Mouse (Mus musculus) heart, postnatal 0 days (tissue): ENCODE measurements around the gene Ticrr. TPM values are rescaled to one million over a fixed set of nuclear protein-coding genes. Genes with fewer than 3 reads are reported as not detected.
A peak's percentile ranks its signal among the peaks of the same experiment; 100 is the strongest.

ENCODE experiments used
- ATAC-seq: fragments of 200-750 bp; cut with Nextera tagmentation; 2 replicates; pipeline ENCODE4 v1.8.0; 2017; ENCODE audit warnings: low read depth, moderate number of reproducible peaks, moderate library complexity; ENCODE audit not compliant: insufficient read depth
- DNase-seq: peaks from one replicate; pipeline ENCODE4 v3.0.0-alpha.2; 2016; ENCODE audit warnings: low spot score
- H3K27ac ChIP-seq: fragments of 300-500 bp; sonication (generic); 2 replicates; pipeline ENCODE4 v1.5.1; 2014; ENCODE audit warnings: low read depth, mild to moderate bottlenecking
- H3K27me3 ChIP-seq: fragments of 300-500 bp; sonication (generic); 2 replicates; pipeline ENCODE4 v1.6.1; 2014; ENCODE audit warnings: low read length, mixed read lengths; ENCODE audit not compliant: control insufficient read depth, insufficient read depth
- H3K36me3 ChIP-seq: fragments of 300-500 bp; sonication (generic); replicated peaks from 2 replicates; pipeline ENCODE4 v1.6.1; 2014; ENCODE audit warnings: low read length, mixed read lengths; ENCODE audit not compliant: control insufficient read depth, insufficient read depth
- H3K4me1 ChIP-seq: fragments of 300-500 bp; sonication (generic); 2 replicates; pipeline ENCODE4 v1.6.1; 2014; ENCODE audit warnings: antibody characterized with exemption; ENCODE audit not compliant: control insufficient read depth, insufficient read depth
- H3K4me2 ChIP-seq: fragments of 300-500 bp; sonication (generic); 2 replicates; pipeline ENCODE4 v1.6.1; 2014; ENCODE audit warnings: low read depth, mild to moderate bottlenecking, low read length, moderate library complexity
- H3K4me3 ChIP-seq: fragments of 300-500 bp; sonication (generic); 2 replicates; pipeline ENCODE4 v1.5.1; 2014; ENCODE audit warnings: low read depth, low read length
- H3K9ac ChIP-seq: fragments of 300-500 bp; sonication (generic); replicated peaks from 2 replicates; pipeline ENCODE4 v1.6.1; 2014; ENCODE audit warnings: low read depth, low read length, mixed read lengths
- H3K9me3 ChIP-seq: fragments of 300-500 bp; sonication (generic); replicated peaks from 2 replicates; pipeline ENCODE4 v1.6.1; 2016; ENCODE audit warnings: low read length; ENCODE audit not compliant: control insufficient read depth
- CTCF ChIP-seq: IDR thresholded peaks from 2 replicates; pipeline ENCODE4 v1.5.1; 2016; ENCODE audit warnings: antibody characterized with exemption, control low read depth, low read depth
- EP300 ChIP-seq: IDR thresholded peaks from 2 replicates; pipeline ENCODE4 v1.6.1; 2016; ENCODE audit warnings: antibody characterized with exemption, low read depth
- WGBS: fragments of 180-500 bp; shearing (Covaris S2); extraction: QIAGEN DNeasy Blood & Tissue Kit; methylation state at CpG from one replicate; pipeline ENCODE4 v1.1.7; 2014; 5-methylcytosine and 5-hydroxymethylcytosine counted together
- polyA plus RNA-seq: library from polyadenylated mRNA; unstranded; fragments of >200 nt; fragmentation: Nextera tagmentation; extraction: Ambion mirVana; gene quantifications from 2 replicates; pipeline ENCODE4 v1.2.1, GENCODE M21; 2015
- total RNA-seq: library from RNA; depleted of rRNA; stranded (reverse); fragments of >200 nt; gene quantifications from 2 replicates; pipeline ENCODE4 v1.2.3, GENCODE M21; 2014; ENCODE audit warnings: low replicate concordance

Ticrr gene
- total and polyA plus RNA-seq, 2 experiments from 2014 or later, result 0.74 to 2.2 TPM

DNA sequence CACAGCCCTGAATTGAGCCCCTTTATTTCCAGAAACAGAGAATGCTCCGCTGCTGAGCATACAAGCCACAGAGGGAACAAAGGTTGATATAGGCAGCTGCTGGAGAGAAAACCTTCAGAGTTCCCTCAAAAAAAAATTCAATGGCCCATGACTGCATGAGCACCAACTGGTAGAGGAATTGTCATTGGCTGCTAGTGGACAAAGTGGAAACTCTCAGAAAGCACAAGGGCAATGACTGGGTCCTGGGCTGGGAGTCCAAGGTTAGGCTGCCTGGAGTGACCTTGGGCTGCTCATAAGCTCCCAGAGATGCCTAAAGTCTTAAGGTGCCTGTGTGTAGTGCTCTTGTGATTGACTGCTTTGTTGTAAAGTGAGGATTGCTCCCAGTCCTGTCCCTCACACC, 44.1 kb upstream of the Ticrr start:
- H3K4me3 ChIP-seq, result no peak overlapping the region
- H3K36me3 ChIP-seq, result no peaks in the 10 kb centered on the region
- peaks cover 4% of the 10 kb centered on the region; the same call in 1 of the 2 replicates for H3K4me1 ChIP-seq
- H3K9me3 ChIP-seq, result no peaks in the 10 kb centered on the region
- 67% methylated on average over 1 of the region's 1 CpGs for WGBS
- H3K27me3 ChIP-seq, result peaks cover 36% of the 10 kb centered on the region
- no peak overlapping the region for H3K9ac ChIP-seq
- no peak for DNase-seq
- TF ChIP-seq EP300 (no peak), CTCF (no peak)
- ATAC-seq, result no peak
- no peak overlapping the region for H3K4me2 ChIP-seq
- H3K27ac ChIP-seq, result no peak overlapping the region

GRCm38 (mm10) chr7:79617418-79617817, 42.6 kb upstream of the Ticrr start, which contains the start of gene Rhcg:
Gene Rhcg (minus strand): TSS chr7:79617657.
- H3K4me1 ChIP-seq, result no peaks in the 10 kb centered on the region
- no peaks in the 10 kb centered on the region for H3K36me3 ChIP-seq
- 12% methylated on average over 33 of the region's 33 CpGs for WGBS
- ATAC-seq (no peak), DNase-seq (no peak)
- peak within 1 kb of the TSS; percentile 11 for H3K4me3 ChIP-seq
- no peak within 1 kb of the TSS for H3K9ac ChIP-seq
- no peaks in the 10 kb centered on the region for H3K9me3 ChIP-seq
- peak within 1 kb of the TSS; percentile 43 for H3K4me2 ChIP-seq
- H3K27me3 ChIP-seq, result peaks cover 36% of the 10 kb centered on the region
- H3K27ac ChIP-seq, result no peak within 1 kb of the TSS
- TF ChIP-seq CTCF (no peak), EP300 (no peak)

DNA sequence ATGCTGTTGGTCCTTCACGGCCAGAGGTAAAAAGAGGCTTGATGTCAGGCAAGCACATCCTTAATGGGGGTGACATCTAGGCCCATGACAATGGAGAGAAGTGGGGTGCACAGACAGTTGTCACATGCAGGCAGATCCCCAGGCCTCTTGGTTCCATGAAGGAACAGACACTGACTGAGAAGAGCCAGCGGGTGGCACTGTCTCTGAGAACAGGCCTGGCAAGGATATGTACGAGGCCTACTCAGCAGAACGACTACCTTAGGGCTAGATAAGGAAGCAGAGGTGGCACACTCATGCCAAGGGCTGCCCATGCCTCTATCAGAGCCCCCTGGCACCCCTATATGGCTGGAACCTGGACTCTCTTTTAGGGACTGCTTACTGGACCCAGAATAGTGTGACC, 40.5 kb upstream of the Ticrr start:
- no peak for DNase-seq
- no peak overlapping the region for H3K4me2 ChIP-seq
- no peaks in the 10 kb centered on the region for H3K36me3 ChIP-seq
- H3K27ac ChIP-seq, result no peak overlapping the region
- H3K4me1 ChIP-seq, result peaks cover 12% of the 10 kb centered on the region
- H3K4me3 ChIP-seq, result no peak overlapping the region
- H3K9ac ChIP-seq, result no peak overlapping the region
- ATAC-seq, result no peak
- peaks cover 31% of the 10 kb centered on the region for H3K27me3 ChIP-seq
- TF ChIP-seq EP300 (no peak), CTCF (0 out of 2 replicates have a peak, but pooled peaks have one; percentile 11)
- no peaks in the 10 kb centered on the region for H3K9me3 ChIP-seq
- WGBS, result 53% methylated on average over 4 of the region's 4 CpGs

GRCm38 (mm10) chr7:79623086-79623485, 36.9 kb upstream of the Ticrr start:
- TF ChIP-seq CTCF (no peak), EP300 (no peak)
- 0 out of 2 replicates have a peak, but pooled peaks cover 2% of the 10 kb centered on the region for H3K27me3 ChIP-seq
- H3K36me3 ChIP-seq, result no peaks in the 10 kb centered on the region
- DNase-seq (peak; percentile 62), ATAC-seq (peak; percentile 81)
- H3K9ac ChIP-seq, result no peak overlapping the region
- H3K9me3 ChIP-seq, result no peaks in the 10 kb centered on the region
- no peak overlapping the region for H3K4me3 ChIP-seq
- no peak overlapping the region for H3K4me2 ChIP-seq
- no peak overlapping the region for H3K27ac ChIP-seq
- H3K4me1 ChIP-seq, result peaks cover 12% of the 10 kb centered on the region
- WGBS, result 28% methylated on average over 8 of the region's 8 CpGs

- no peak for TF ChIP-seq EP300
- H3K27ac ChIP-seq, result no peak overlapping the region
- no peaks in the 10 kb centered on the region for H3K27me3 ChIP-seq
- H3K36me3 ChIP-seq, result no peaks in the 10 kb centered on the region
- H3K4me3 ChIP-seq, result no peak overlapping the region
- H3K9me3 ChIP-seq, result no peaks in the 10 kb centered on the region
- DNase-seq, result no peak
- peaks cover 12% of the 10 kb centered on the region for H3K4me1 ChIP-seq
- H3K4me2 ChIP-seq, result no peak overlapping the region
- no peak for ATAC-seq
- H3K9ac ChIP-seq, result no peak overlapping the region
- 58% methylated on average over 5 of the region's 5 CpGs for WGBS
These were observed 33.8 kb upstream of the Ticrr start for GRCm38 (mm10) chr7:79626170-79626569.

GRCm38 (mm10) chr7:79628271-79628913, 31.6 kb upstream of the Ticrr start:
- Histone ChIP-seq H3K4me1 (0 out of 2 replicates have a peak, but pooled peaks cover 4% of the 10 kb centered on the region), H3K36me3 (no peaks in the 10 kb centered on the region), H3K4me2 (no peak overlapping the region), H3K9ac (no peak overlapping the region), H3K9me3 (no peaks in the 10 kb centered on the region), H3K27me3 (no peaks in the 10 kb centered on the region; the same call in 1 of the 2 replicates), H3K27ac (no peak overlapping the region), H3K4me3 (no peak overlapping the region)
- DNase-seq (no peak), ATAC-seq (no peak)
- WGBS, result 62% methylated on average over 4 of the region's 4 CpGs
- TF ChIP-seq EP300 (no peak), CTCF (no peak)
